Mouse (Mus musculus) heart, postnatal 0 days (tissue): ENCODE measurements at regions not wholly inside any gene's neighbourhood (a gene's known extent, or its start where the extent isn't known, plus 50 kb on each side); places are given as distances from the start of the nearest gene placed in this dataset.
A peak's percentile ranks its signal among the peaks of the same experiment; 100 is the strongest.

Experiments used
- ATAC-seq: fragments of 200-750 bp; cut with Nextera tagmentation; 2 replicates; pipeline ENCODE4 v1.8.0; 2017; ENCODE audit warnings: low read depth, moderate number of reproducible peaks, moderate library complexity; ENCODE audit not compliant: insufficient read depth
- DNase-seq: peaks from one replicate; pipeline ENCODE4 v3.0.0-alpha.2; 2016; ENCODE audit warnings: low spot score
- H3K27ac ChIP-seq: fragments of 300-500 bp; sonication (generic); 2 replicates; pipeline ENCODE4 v1.5.1; 2014; ENCODE audit warnings: low read depth, mild to moderate bottlenecking
- H3K27me3 ChIP-seq: fragments of 300-500 bp; sonication (generic); 2 replicates; pipeline ENCODE4 v1.6.1; 2014; ENCODE audit warnings: low read length, mixed read lengths; ENCODE audit not compliant: control insufficient read depth, insufficient read depth
- H3K36me3 ChIP-seq: fragments of 300-500 bp; sonication (generic); replicated peaks from 2 replicates; pipeline ENCODE4 v1.6.1; 2014; ENCODE audit warnings: low read length, mixed read lengths; ENCODE audit not compliant: control insufficient read depth, insufficient read depth
- H3K4me1 ChIP-seq: fragments of 300-500 bp; sonication (generic); 2 replicates; pipeline ENCODE4 v1.6.1; 2014; ENCODE audit warnings: antibody characterized with exemption; ENCODE audit not compliant: control insufficient read depth, insufficient read depth
- H3K4me2 ChIP-seq: fragments of 300-500 bp; sonication (generic); 2 replicates; pipeline ENCODE4 v1.6.1; 2014; ENCODE audit warnings: low read depth, mild to moderate bottlenecking, low read length, moderate library complexity
- H3K4me3 ChIP-seq: fragments of 300-500 bp; sonication (generic); 2 replicates; pipeline ENCODE4 v1.5.1; 2014; ENCODE audit warnings: low read depth, low read length
- H3K9ac ChIP-seq: fragments of 300-500 bp; sonication (generic); replicated peaks from 2 replicates; pipeline ENCODE4 v1.6.1; 2014; ENCODE audit warnings: low read depth, low read length, mixed read lengths
- H3K9me3 ChIP-seq: fragments of 300-500 bp; sonication (generic); replicated peaks from 2 replicates; pipeline ENCODE4 v1.6.1; 2016; ENCODE audit warnings: low read length; ENCODE audit not compliant: control insufficient read depth
- CTCF ChIP-seq: IDR thresholded peaks from 2 replicates; pipeline ENCODE4 v1.5.1; 2016; ENCODE audit warnings: antibody characterized with exemption, control low read depth, low read depth
- EP300 ChIP-seq: IDR thresholded peaks from 2 replicates; pipeline ENCODE4 v1.6.1; 2016; ENCODE audit warnings: antibody characterized with exemption, low read depth
- WGBS: fragments of 180-500 bp; shearing (Covaris S2); extraction: QIAGEN DNeasy Blood & Tissue Kit; methylation state at CpG from one replicate; pipeline ENCODE4 v1.1.7; 2014; 5-methylcytosine and 5-hydroxymethylcytosine counted together

- ATAC-seq, result no peak
- no peak overlapping the region for H3K27ac ChIP-seq
- H3K4me2 ChIP-seq, result no peak overlapping the region
- no peaks in the 10 kb centered on the region for H3K36me3 ChIP-seq
- no peaks in the 10 kb centered on the region for H3K9me3 ChIP-seq
- no peak for DNase-seq
- no peak for TF ChIP-seq EP300
- no peak overlapping the region for H3K9ac ChIP-seq
- H3K27me3 ChIP-seq, result no peaks in the 10 kb centered on the region
- no peak overlapping the region for H3K4me3 ChIP-seq
- peaks cover 13% of the 10 kb centered on the region for H3K4me1 ChIP-seq
- WGBS, result 91% methylated on average over 1 of the region's 1 CpGs
Observed at GRCm38 (mm10) chr13:99644771-99645170, 128.4 kb upstream of the Map1b start.

GRCm38 (mm10) chr13:99642811-99643210 is 126.5 kb upstream of the Map1b start:
- 33% methylated on average over 5 of the region's 5 CpGs for WGBS
- Histone ChIP-seq H3K27me3 (no peaks in the 10 kb centered on the region), H3K27ac (no peak overlapping the region), H3K9me3 (no peaks in the 10 kb centered on the region), H3K9ac (no peak overlapping the region), H3K4me1 (peaks cover 11% of the 10 kb centered on the region), H3K4me3 (no peak overlapping the region), H3K36me3 (no peaks in the 10 kb centered on the region), H3K4me2 (no peak overlapping the region)
- DNase-seq, result no peak
- TF ChIP-seq CTCF (no peak), EP300 (no peak)
- no peak for ATAC-seq

- DNase-seq (peak; percentile 20), ATAC-seq (peak; percentile 33; the same call in 1 of the 2 replicates)
- Histone ChIP-seq H3K9ac (no peak overlapping the region), H3K36me3 (no peaks in the 10 kb centered on the region), H3K9me3 (no peaks in the 10 kb centered on the region), H3K27ac (no peak overlapping the region), H3K4me1 (0 out of 2 replicates have a peak, but pooled peaks cover 9% of the 10 kb centered on the region), H3K4me2 (no peak overlapping the region), H3K27me3 (no peaks in the 10 kb centered on the region), H3K4me3 (no peak overlapping the region)
- TF ChIP-seq CTCF, result no peak
- TF ChIP-seq EP300, result no peak
- 48% methylated on average over 5 of the region's 5 CpGs for WGBS
Observed at GRCm38 (mm10) chr13:99642301-99642700, 126.0 kb upstream of the Map1b start.

- no peak for TF ChIP-seq CTCF
- no peak for TF ChIP-seq EP300
- H3K27me3 ChIP-seq, result no peaks in the 10 kb centered on the region
- no peaks in the 10 kb centered on the region for H3K36me3 ChIP-seq
- H3K27ac ChIP-seq, result no peak overlapping the region
- H3K4me1 ChIP-seq, result 0 out of 2 replicates have a peak, but pooled peaks cover 9% of the 10 kb centered on the region
- H3K9ac ChIP-seq, result no peak overlapping the region
- WGBS, result 77% methylated on average over 22 of the region's 22 CpGs
- ATAC-seq (no peak), DNase-seq (no peak)
- H3K4me2 ChIP-seq, result no peak overlapping the region
- no peak overlapping the region for H3K4me3 ChIP-seq
- no peaks in the 10 kb centered on the region for H3K9me3 ChIP-seq
Observed at GRCm38 (mm10) chr13:99641386-99642165, 125.2 kb upstream of the Map1b start.

- H3K4me2 ChIP-seq, result no peak overlapping the region
- 0 out of 2 replicates have a peak, but pooled peaks cover 5% of the 10 kb centered on the region for H3K9me3 ChIP-seq
- ATAC-seq, result no peak
- WGBS, result 39% methylated on average over 5 of the region's 5 CpGs
- no peak for TF ChIP-seq CTCF
- no peak for TF ChIP-seq EP300
- no peaks in the 10 kb centered on the region for H3K27me3 ChIP-seq
- no peak overlapping the region for H3K9ac ChIP-seq
- H3K4me3 ChIP-seq, result no peak overlapping the region
- DNase-seq, result peak; percentile 12
- H3K4me1 ChIP-seq, result peaks cover 6% of the 10 kb centered on the region; the same call in 1 of the 2 replicates
- H3K36me3 ChIP-seq, result no peaks in the 10 kb centered on the region
- no peak overlapping the region for H3K27ac ChIP-seq
Observed at GRCm38 (mm10) chr13:99632706-99633105, 116.4 kb upstream of the Map1b start.
